ENCODE assay signal across 15 mouse cellular contexts in the genomic region with DNA sequence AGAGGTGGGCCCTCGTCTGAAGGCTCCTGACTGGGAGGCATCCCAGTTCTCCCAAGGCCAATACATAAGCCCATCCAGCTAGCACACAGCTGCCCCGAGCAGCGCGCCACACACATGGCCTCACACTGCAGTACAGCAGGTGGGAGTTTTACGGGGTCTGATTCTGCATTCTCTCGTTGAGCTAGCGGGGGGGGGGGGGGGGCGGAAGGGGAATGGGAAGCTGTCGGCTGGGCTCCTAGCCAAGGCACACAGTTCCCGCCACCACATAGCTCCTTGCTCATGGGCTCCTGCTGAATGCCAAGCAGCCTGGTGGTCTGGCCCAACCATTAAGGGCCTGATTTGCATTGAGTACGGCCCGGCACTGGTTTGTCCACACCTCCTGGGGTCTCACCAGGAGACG.
DNase-seq lines count a peak whose midpoint lies in the region; ATAC-seq and TF ChIP-seq lines count a peak whose summit lies in the region.
"Had no signal": no experiment of that assay in that cellular context is flagged by ENCODE, and none has a peak within 500 bp of the region (broad histone marks: within the 10 kb centered on the region; RNA-seq: fewer than 3 reads in every experiment).

No protein-coding gene starts in this region.

- no peak overlapping the region for H3K4me3 ChIP-seq in lung, embryonic 16.5 days (ENCODE audit: low read length)
- no peak overlapping the region for H3K4me3 ChIP-seq in lung, postnatal 0 days (ENCODE audit: low read depth, low read length)
- H3K4me3 ChIP-seq in forebrain, embryonic 14.5 days (ENCODE audit: low read depth, low read length), result no peak overlapping the region
- no peak overlapping the region for H3K4me3 ChIP-seq in hindbrain, embryonic 16.5 days (ENCODE audit: low read length)
- H3K4me3 ChIP-seq in midbrain, embryonic 14.5 days (replicated peaks; ENCODE audit: low read depth, low read length), result no peak overlapping the region
- H3K4me3 ChIP-seq: erythroblast, embryonic 14.5 days; megakaryocyte, embryonic 14.5 days had no signal

- WGBS in lung, embryonic 16.5 days, result 50% methylated on average over 11 of the region's 13 CpGs
- WGBS in lung, postnatal 0 days, result 42% methylated on average over 10 of the region's 13 CpGs
- 3% methylated on average over 10 of the region's 13 CpGs for WGBS in forebrain, embryonic 14.5 days
- WGBS in hindbrain, embryonic 16.5 days, result 14% methylated on average over 11 of the region's 13 CpGs
- WGBS in midbrain, embryonic 14.5 days, result 20% methylated on average over 13 of the region's 13 CpGs

- peak; percentile 20; the same call in 1 of the 2 replicates for ATAC-seq in lung, embryonic 16.5 days (ENCODE audit: low read depth)
- no peak for ATAC-seq in lung, postnatal 0 days
- ATAC-seq in forebrain, embryonic 14.5 days, result peak; percentile 85
- peak; percentile 65 for ATAC-seq in hindbrain, embryonic 16.5 days
- 0 out of 2 replicates have a peak, but pooled peaks have one; percentile 25 for ATAC-seq in midbrain, embryonic 14.5 days (ENCODE audit: low FRiP score, low TSS enrichment)

- no peak for TF ChIP-seq EP300 in lung, postnatal 0 days (IDR thresholded peaks at IDR 0.05)

- H3K4me1 ChIP-seq in lung, embryonic 16.5 days (replicated peaks; ENCODE audit: control insufficient read depth, insufficient read depth, low read length), result no peaks in the 10 kb centered on the region
- H3K4me1 ChIP-seq in lung, postnatal 0 days (ENCODE audit: insufficient read depth, low read depth, low read length), result no peaks in the 10 kb centered on the region
- peaks cover 36% of the 10 kb centered on the region for H3K4me1 ChIP-seq in forebrain, embryonic 14.5 days (ENCODE audit: control insufficient read depth, insufficient read depth, low read length)
- H3K4me1 ChIP-seq in hindbrain, embryonic 16.5 days (ENCODE audit: control insufficient read depth, insufficient read depth, low read depth, low read length), result peaks cover 11% of the 10 kb centered on the region
- peaks cover 44% of the 10 kb centered on the region for H3K4me1 ChIP-seq in midbrain, embryonic 14.5 days (ENCODE audit: control insufficient read depth, insufficient read depth, low read length)
- H3K4me1 ChIP-seq: megakaryocyte, embryonic 14.5 days had no signal

- H3K27me3 ChIP-seq in lung, embryonic 16.5 days (ENCODE audit: control insufficient read depth, insufficient read depth, low read depth, low read length), result no peaks in the 10 kb centered on the region
- no peaks in the 10 kb centered on the region for H3K27me3 ChIP-seq in lung, postnatal 0 days (replicated peaks; ENCODE audit: insufficient read depth, low read length)
- no peaks in the 10 kb centered on the region for H3K27me3 ChIP-seq in forebrain, embryonic 14.5 days (replicated peaks; ENCODE audit: control insufficient read depth, insufficient read depth, low read length)
- H3K27me3 ChIP-seq in hindbrain, embryonic 16.5 days (replicated peaks; ENCODE audit: control insufficient read depth, insufficient read depth, low read length), result no peaks in the 10 kb centered on the region
- no peaks in the 10 kb centered on the region; the same call in 1 of the 2 replicates for H3K27me3 ChIP-seq in midbrain, embryonic 14.5 days (ENCODE audit: control insufficient read depth, insufficient read depth, low read length)

- no peak overlapping the region for H3K9ac ChIP-seq in lung, embryonic 16.5 days (ENCODE audit: low read length)
- H3K9ac ChIP-seq in lung, postnatal 0 days (replicated peaks; ENCODE audit: low read depth), result no peak overlapping the region
- H3K9ac ChIP-seq in forebrain, embryonic 14.5 days (ENCODE audit: low read length), result no peak overlapping the region
- no peak overlapping the region for H3K9ac ChIP-seq in hindbrain, embryonic 16.5 days (ENCODE audit: low read depth, low read length)
- H3K9ac ChIP-seq in midbrain, embryonic 14.5 days (replicated peaks; ENCODE audit: low read length), result 0 out of 2 replicates have a peak overlapping the region, but pooled peaks have one; percentile 2
- H3K9ac ChIP-seq: liver, embryonic 14.5 days had no signal

- no peak for DNase-seq in lung, postnatal 0 days (ENCODE audit: low spot score)
- DNase-seq in forebrain, embryonic 14.5 days (ENCODE audit: low spot score), result peak; percentile 84
- DNase-seq in midbrain, embryonic 14.5 days, result peak; percentile 71
- DNase-seq in cerebellum, adult 8-10 months, result no peak
- no peak for DNase-seq in heart, adult 8-10 months (ENCODE audit: low spot score)
- no peak for DNase-seq in lung, postnatal 25 days (ENCODE audit: low spot score)
- DNase-seq: cerebellum, postnatal 36 days; heart, postnatal 14 days; kidney, adult 9 months; thymus, adult 18-20 months had no signal

- no peak overlapping the region for H3K27ac ChIP-seq in lung, embryonic 16.5 days (ENCODE audit: low read length)
- H3K27ac ChIP-seq in lung, postnatal 0 days (ENCODE audit: low read length), result no peak overlapping the region
- peak overlapping the region; percentile 40; the same call in 1 of the 2 replicates for H3K27ac ChIP-seq in forebrain, embryonic 14.5 days (ENCODE audit: low read depth, low read length)
- no peak overlapping the region for H3K27ac ChIP-seq in hindbrain, embryonic 16.5 days (ENCODE audit: low read depth, low read length)
- no peak overlapping the region; the same call in 1 of the 2 replicates for H3K27ac ChIP-seq in midbrain, embryonic 14.5 days (replicated peaks; ENCODE audit: low read depth, low read length)
- H3K27ac ChIP-seq: liver, embryonic 14.5 days had no signal

- TF ChIP-seq CTCF in lung, postnatal 0 days (IDR thresholded peaks at IDR 0.05), result no peak

- H3K4me2 ChIP-seq in lung, embryonic 16.5 days (ENCODE audit: low read depth, low read length), result no peak overlapping the region
- no peak overlapping the region for H3K4me2 ChIP-seq in lung, postnatal 0 days (replicated peaks; ENCODE audit: low read depth, low read length)
- no peak overlapping the region for H3K4me2 ChIP-seq in forebrain, embryonic 14.5 days (ENCODE audit: low read length)
- no peak overlapping the region for H3K4me2 ChIP-seq in hindbrain, embryonic 16.5 days (ENCODE audit: low read length)
- H3K4me2 ChIP-seq in midbrain, embryonic 14.5 days (ENCODE audit: low read length), result no peak overlapping the region

- H3K9me3 ChIP-seq in lung, embryonic 16.5 days (ENCODE audit: control insufficient read depth, low read length), result no peaks in the 10 kb centered on the region
- H3K9me3 ChIP-seq in lung, postnatal 0 days (ENCODE audit: low read length), result no peaks in the 10 kb centered on the region
- H3K9me3 ChIP-seq in forebrain, embryonic 14.5 days (replicated peaks; ENCODE audit: control insufficient read depth, low read length), result no peaks in the 10 kb centered on the region
- no peaks in the 10 kb centered on the region for H3K9me3 ChIP-seq in hindbrain, embryonic 16.5 days (ENCODE audit: control insufficient read depth, low read length)
- H3K9me3 ChIP-seq in midbrain, embryonic 14.5 days (ENCODE audit: control insufficient read depth, low read length), result no peaks in the 10 kb centered on the region
- H3K9me3 ChIP-seq: megakaryocyte, embryonic 14.5 days had no signal

- no peaks in the 10 kb centered on the region for H3K36me3 ChIP-seq in lung, embryonic 16.5 days (ENCODE audit: control insufficient read depth, insufficient read depth, low read length)
- no peaks in the 10 kb centered on the region for H3K36me3 ChIP-seq in lung, postnatal 0 days (ENCODE audit: insufficient read depth, low read length)
- no peaks in the 10 kb centered on the region for H3K36me3 ChIP-seq in forebrain, embryonic 14.5 days (ENCODE audit: control insufficient read depth, insufficient read depth, low read length)
- no peaks in the 10 kb centered on the region for H3K36me3 ChIP-seq in hindbrain, embryonic 16.5 days (ENCODE audit: control insufficient read depth, insufficient read depth, low read length)
- H3K36me3 ChIP-seq in midbrain, embryonic 14.5 days (ENCODE audit: control insufficient read depth, insufficient read depth, low read length), result no peaks in the 10 kb centered on the region

Comparison
In these comparisons a context has a peak if more than half of its experiments do, and no peak if none do; other contexts are left out.
1. DNase-seq: peak in forebrain, embryonic 14.5 days (single experiment) and midbrain, embryonic 14.5 days (single experiment); none in lung, postnatal 0 days (single experiment), cerebellum, adult 8-10 months (single experiment), heart, adult 8-10 months (single experiment) and lung, postnatal 25 days (single experiment).